Mouse (Mus musculus): ENCODE measurements around the gene Ppp1r15a. TPM values are rescaled to one million over a fixed set of nuclear protein-coding genes. Genes with fewer than 3 reads are reported as not detected.

The Ppp1r15a gene
- total and polyA plus RNA-seq, 3 experiments, result 27.3 to 36.0 (median 29.6) TPM

GRCm38 (mm10) chr7:45475291-45475969 is 50.6 kb downstream of the Ppp1r15a start:
- H3K4me3 ChIP-seq, result peak overlapping the region; percentile 39; the same call in 1 of the 2 replicates
- peak overlapping the region; percentile 51; the same call in 1 of the 2 replicates for H3K27ac ChIP-seq
- H3K4me1 ChIP-seq (ENCODE audit: control insufficient read depth, insufficient read depth, low read length), result no peaks in the 10 kb centered on the region
- TF ChIP-seq EP300 (IDR thresholded peaks at IDR 0.05; ENCODE audit: insufficient read depth, low read depth, low read length) (no peak), POLR2A (IDR thresholded peaks at IDR 0.05; ENCODE audit: insufficient read depth, low read depth, low read length) (0 out of 2 replicates have a peak, but pooled peaks have one; percentile 29)
- H3K79me2 ChIP-seq (replicated peaks; ENCODE audit: control insufficient read depth, insufficient read depth, low read length), result no peaks in the 10 kb centered on the region
- peak overlapping the region; percentile 42 for H3K9ac ChIP-seq (ENCODE audit: low read depth, low read length)
- H3K36me3 ChIP-seq (ENCODE audit: control insufficient read depth, insufficient read depth, low read length), result no peaks in the 10 kb centered on the region
- no peaks in the 10 kb centered on the region for H3K27me3 ChIP-seq (ENCODE audit: control insufficient read depth, insufficient read depth, low read length)
- WGBS, result 67% methylated on average over 16 of the region's 16 CpGs
- DNase-seq, result no peak
- intact Hi-C loops (cut with DNase I), result no loop called here

Other genes with a start within 250 kb of the Ppp1r15a start
Only the 30 nearest of the 34 such genes appear.
- gene Hrc, start 191.0 kb downstream of the Ppp1r15a start, total RNA-seq (2021), result 1,000 to 10,000 TPM in 1 of 2 experiments, 100 to 1,000 TPM in 1; 863 to 1,007 TPM
- gene Hrc, start 191.0 kb downstream of the Ppp1r15a start, polyA plus RNA-seq (2012; rRNA removed), result 383 and 578 TPM in 2 replicates
- under 1 TPM; 0.11 to 0.26 TPM for gene Ppfia3, start 159.2 kb downstream of the Ppp1r15a start, total RNA-seq (2021)
- gene Ppfia3, start 159.2 kb downstream of the Ppp1r15a start, polyA plus RNA-seq (2012; rRNA removed), result 0.09 and 0.14 TPM in 2 replicates
- 1 to 10 TPM; 1.0 to 1.6 TPM for gene Lin7b, start 155.7 kb downstream of the Ppp1r15a start, total RNA-seq (2021)
- gene Lin7b, start 155.7 kb downstream of the Ppp1r15a start, polyA plus RNA-seq (2012; rRNA removed), result 2.3 and 3.4 TPM in 2 replicates
- gene Snrnp70, start 130.5 kb downstream of the Ppp1r15a start, total RNA-seq (2021), result 10 to 100 TPM; 85.0 to 99.5 TPM
- 117 and 151 TPM in 2 replicates for gene Snrnp70, start 130.5 kb downstream of the Ppp1r15a start, polyA plus RNA-seq (2012; rRNA removed)
- gene Kcna7, start 120.6 kb downstream of the Ppp1r15a start, total RNA-seq (2021), result 1 to 10 TPM; 5.9 to 6.0 TPM
- 6.7 and 7.6 TPM in 2 replicates for gene Kcna7, start 120.6 kb downstream of the Ppp1r15a start, polyA plus RNA-seq (2012; rRNA removed)
- under 1 TPM; 0.11 to 0.50 TPM for gene Ntf5, start 112.6 kb downstream of the Ppp1r15a start, total RNA-seq (2021)
- gene Ntf5, start 112.6 kb downstream of the Ppp1r15a start, polyA plus RNA-seq (2012; rRNA removed), result 0.32 and 0.43 TPM in 2 replicates
- not detected for gene Lhb, start 105.4 kb downstream of the Ppp1r15a start, total RNA-seq (2021)
- 0.84 TPM in 1 of 2 replicates, not detected in the other for gene Lhb, start 105.4 kb downstream of the Ppp1r15a start, polyA plus RNA-seq (2012; rRNA removed)
- gene Gys1, start 91.4 kb downstream of the Ppp1r15a start, total RNA-seq (2021), result 100 to 1,000 TPM in 1 of 2 experiments, 10 to 100 TPM in 1; 96.9 to 115 TPM
- gene Gys1, start 91.4 kb downstream of the Ppp1r15a start, polyA plus RNA-seq (2012; rRNA removed), result 111 and 135 TPM in 2 replicates
- 10 to 100 TPM; 26.5 to 26.9 TPM for gene Ruvbl2, start 88.2 kb downstream of the Ppp1r15a start, total RNA-seq (2021)
- gene Ruvbl2, start 88.2 kb downstream of the Ppp1r15a start, polyA plus RNA-seq (2012; rRNA removed), result 32.7 and 33.5 TPM in 2 replicates
- 100 to 1,000 TPM; 213 to 308 TPM for gene Ftl1, start 66.4 kb downstream of the Ppp1r15a start, total RNA-seq (2021)
- gene Ftl1, start 66.4 kb downstream of the Ppp1r15a start, polyA plus RNA-seq (2012; rRNA removed), result 505 and 903 TPM in 2 replicates
- gene Bax, start 59.4 kb downstream of the Ppp1r15a start, total RNA-seq (2021), result 10 to 100 TPM; 21.9 to 25.9 TPM
- 46.6 and 47.2 TPM in 2 replicates for gene Bax, start 59.4 kb downstream of the Ppp1r15a start, polyA plus RNA-seq (2012; rRNA removed)
- gene Tulp2, start 44.4 kb downstream of the Ppp1r15a start, total RNA-seq (2021), result not detected
- gene Tulp2, start 44.4 kb downstream of the Ppp1r15a start, polyA plus RNA-seq (2012; rRNA removed), result 0.20 and 0.27 TPM in 2 replicates
- gene Gm45808, start 39.5 kb downstream of the Ppp1r15a start, total RNA-seq (2021), result 1 to 10 TPM; 4.8 to 8.1 TPM
- gene Gm45808, start 39.5 kb downstream of the Ppp1r15a start, polyA plus RNA-seq (2012; rRNA removed), result 1.6 and 2.5 TPM in 2 replicates
- 1 to 10 TPM; 8.2 to 8.9 TPM for gene Dhdh, start 37.5 kb downstream of the Ppp1r15a start, total RNA-seq (2021)
- 6.4 and 10.1 TPM in 2 replicates for gene Dhdh, start 37.5 kb downstream of the Ppp1r15a start, polyA plus RNA-seq (2012; rRNA removed)
- gene Nucb1, start 15.9 kb downstream of the Ppp1r15a start, total RNA-seq (2021), result 100 to 1,000 TPM; 132 to 152 TPM
- 158 and 177 TPM in 2 replicates for gene Nucb1, start 15.9 kb downstream of the Ppp1r15a start, polyA plus RNA-seq (2012; rRNA removed)
- 1 to 10 TPM; 2.9 to 3.2 TPM for gene Plekha4, start 62 bp upstream of the Ppp1r15a start, total RNA-seq (2021)
- 6.7 and 7.2 TPM in 2 replicates for gene Plekha4, start 62 bp upstream of the Ppp1r15a start, polyA plus RNA-seq (2012; rRNA removed)
- under 1 TPM in 1 of 2 experiments, not detected in 1; 0.76 TPM for gene Hsd17b14, start 28.6 kb upstream of the Ppp1r15a start, total RNA-seq (2021)
- 0.45 and 0.47 TPM in 2 replicates for gene Hsd17b14, start 28.6 kb upstream of the Ppp1r15a start, polyA plus RNA-seq (2012; rRNA removed)
- 100 to 1,000 TPM; 219 to 306 TPM for gene Bcat2, start 43.9 kb upstream of the Ppp1r15a start, total RNA-seq (2021)
- gene Bcat2, start 43.9 kb upstream of the Ppp1r15a start, polyA plus RNA-seq (2012; rRNA removed), result 142 and 198 TPM in 2 replicates
- gene Fgf21, start 89.2 kb upstream of the Ppp1r15a start, total RNA-seq (2021), result not detected
- not detected in 2 replicates for gene Fgf21, start 89.2 kb upstream of the Ppp1r15a start, polyA plus RNA-seq (2012; rRNA removed)
- gene Fut1, start 91.0 kb upstream of the Ppp1r15a start, total RNA-seq (2021), result not detected
- gene Fut1, start 91.0 kb upstream of the Ppp1r15a start, polyA plus RNA-seq (2012; rRNA removed), result 0.25 TPM in 1 of 2 replicates, not detected in the other
- gene Izumo1, start 95.5 kb upstream of the Ppp1r15a start, total RNA-seq (2021), result under 1 TPM; 0.26 to 0.27 TPM
- 0.29 and 0.70 TPM in 2 replicates for gene Izumo1, start 95.5 kb upstream of the Ppp1r15a start, polyA plus RNA-seq (2012; rRNA removed)
- 10 to 100 TPM; 25.0 to 25.5 TPM for gene Rasip1, start 101.2 kb upstream of the Ppp1r15a start, total RNA-seq (2021)
- 30.5 and 30.9 TPM in 2 replicates for gene Rasip1, start 101.2 kb upstream of the Ppp1r15a start, polyA plus RNA-seq (2012; rRNA removed)
- 1 to 10 TPM; 3.8 to 4.0 TPM for gene Mamstr, start 113.7 kb upstream of the Ppp1r15a start, total RNA-seq (2021)
- 11.3 and 12.0 TPM in 2 replicates for gene Mamstr, start 113.7 kb upstream of the Ppp1r15a start, polyA plus RNA-seq (2012; rRNA removed)
- under 1 TPM; 0.50 to 0.60 TPM for gene Fut2, start 140.1 kb upstream of the Ppp1r15a start, total RNA-seq (2021)
- 1.1 and 1.9 TPM in 2 replicates for gene Fut2, start 140.1 kb upstream of the Ppp1r15a start, polyA plus RNA-seq (2012; rRNA removed)
- gene Ntn5, start 157.8 kb upstream of the Ppp1r15a start, total RNA-seq (2021), result under 1 TPM; 0.18 to 0.26 TPM
- 0.47 TPM in 1 of 2 replicates, not detected in the other for gene Ntn5, start 157.8 kb upstream of the Ppp1r15a start, polyA plus RNA-seq (2012; rRNA removed)
- under 1 TPM; 0.16 to 0.25 TPM for gene Sec1, start 168.1 kb upstream of the Ppp1r15a start, total RNA-seq (2021)
- gene Sec1, start 168.1 kb upstream of the Ppp1r15a start, polyA plus RNA-seq (2012; rRNA removed), result 0.16 and 0.41 TPM in 2 replicates
- gene Car11, start 173.6 kb upstream of the Ppp1r15a start, total RNA-seq (2021), result 1 to 10 TPM; 5.2 to 6.8 TPM
- gene Car11, start 173.6 kb upstream of the Ppp1r15a start, polyA plus RNA-seq (2012; rRNA removed), result 10.6 and 14.4 TPM in 2 replicates
- 100 to 1,000 TPM in 1 of 2 experiments, 1 to 10 TPM in 1; 6.4 to 134 TPM for gene Dbp, start 178.8 kb upstream of the Ppp1r15a start, total RNA-seq (2021)
- gene Dbp, start 178.8 kb upstream of the Ppp1r15a start, polyA plus RNA-seq (2012; rRNA removed), result 49.3 and 93.6 TPM in 2 replicates
- 100 to 1,000 TPM; 496 to 617 TPM for gene Rpl18, start 189.2 kb upstream of the Ppp1r15a start, total RNA-seq (2021)
- gene Rpl18, start 189.2 kb upstream of the Ppp1r15a start, polyA plus RNA-seq (2012; rRNA removed), result 580 and 697 TPM in 2 replicates
- gene Sphk2, start 191.7 kb upstream of the Ppp1r15a start, total RNA-seq (2021), result 10 to 100 TPM; 15.9 to 18.2 TPM
- 24.1 and 24.9 TPM in 2 replicates for gene Sphk2, start 191.7 kb upstream of the Ppp1r15a start, polyA plus RNA-seq (2012; rRNA removed)